Mouse (Mus musculus) forebrain, embryonic 13.5 days (tissue): ENCODE data around the gene Tes. TPM values are rescaled to one million over a fixed set of nuclear protein-coding genes. Genes with fewer than 3 reads are reported as not detected.

Experiments
- ATAC-seq: fragments of 200-750 bp; cut with Nextera tagmentation; 2 replicates; pipeline ENCODE4 v1.8.0; 2017
- H3K27ac ChIP-seq: fragments of 300-500 bp; sonication (generic); 2 replicates; pipeline ENCODE4 v1.5.1; 2015; ENCODE audit warnings: inconsistent platforms, mild to moderate bottlenecking, moderate library complexity
- H3K27me3 ChIP-seq: fragments of 300-500 bp; sonication (generic); 2 replicates; pipeline ENCODE4 v1.6.1; 2015; ENCODE audit warnings: mild to moderate bottlenecking, inconsistent platforms
- H3K36me3 ChIP-seq: fragments of 300-500 bp; sonication (generic); 2 replicates; pipeline ENCODE4 v1.6.1; 2015; ENCODE audit warnings: mild to moderate bottlenecking, inconsistent platforms; ENCODE audit not compliant: poor library complexity, severe bottlenecking
- H3K4me1 ChIP-seq: fragments of 300-500 bp; sonication (generic); 2 replicates; pipeline ENCODE4 v1.6.1; 2015; ENCODE audit warnings: inconsistent platforms
- H3K4me2 ChIP-seq: fragments of 300-500 bp; sonication (generic); 2 replicates; pipeline ENCODE4 v1.6.1; 2015; ENCODE audit warnings: inconsistent platforms, mild to moderate bottlenecking, moderate library complexity
- H3K4me3 ChIP-seq: fragments of 300-500 bp; sonication (generic); 2 replicates; pipeline ENCODE4 v1.5.1; 2015; ENCODE audit warnings: mild to moderate bottlenecking, inconsistent platforms
- H3K9ac ChIP-seq: fragments of 300-500 bp; sonication (generic); 2 replicates; pipeline ENCODE4 v1.6.1; 2015; ENCODE audit warnings: mild to moderate bottlenecking, inconsistent platforms
- H3K9me3 ChIP-seq: fragments of 300-500 bp; sonication (generic); replicated peaks from 2 replicates; pipeline ENCODE4 v1.6.1; 2016; ENCODE audit warnings: inconsistent platforms
- whole genome bisulfite sequencing: fragments of 180-500 bp; shearing (Covaris S2); methylation state at CpG from one replicate; pipeline ENCODE4 v1.1.7; 2015; 5-methylcytosine and 5-hydroxymethylcytosine counted together
- polyA plus RNA-seq: library from polyadenylated mRNA; unstranded; fragments of >200 nt; fragmentation: Nextera tagmentation; extraction: Ambion mirVana; gene quantifications from 2 replicates; pipeline ENCODE4 v1.2.1, GENCODE M21; 2015

Tes gene
- polyA plus RNA-seq, 1 experiment from 2014 or later = 20.1 TPM

DNA sequence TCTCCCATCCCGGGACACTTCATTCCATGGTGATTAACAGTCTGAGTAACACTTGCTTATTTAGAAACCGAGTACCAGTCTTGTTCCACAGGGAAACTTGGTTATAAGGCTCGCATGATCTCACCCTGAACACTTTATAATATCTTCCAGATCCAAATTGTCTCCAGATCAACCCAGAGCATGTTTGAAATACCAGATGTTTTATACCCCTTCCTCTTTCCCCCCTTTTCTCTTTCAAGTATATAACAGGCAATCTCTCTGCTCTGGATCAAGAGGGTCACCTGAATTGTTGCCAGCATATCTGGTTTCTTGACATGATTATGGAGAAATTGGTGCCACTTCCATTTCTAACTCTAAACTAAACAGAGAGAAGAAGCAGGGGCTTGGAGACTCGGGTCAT is 17.3 kb downstream of the Tes start:
- Histone ChIP-seq H3K27me3 (no peaks in the 10 kb centered on the region), H3K9me3 (no peaks in the 10 kb centered on the region), H3K27ac (no peak overlapping the region), H3K4me2 (no peak overlapping the region), H3K36me3 (no peaks in the 10 kb centered on the region), H3K4me1 (peaks cover 5% of the 10 kb centered on the region), H3K9ac (no peak overlapping the region), H3K4me3 (no peak overlapping the region)
- WGBS = 89% methylated on average over 4 of the region's 4 CpGs
- no peak for ATAC-seq

DNA sequence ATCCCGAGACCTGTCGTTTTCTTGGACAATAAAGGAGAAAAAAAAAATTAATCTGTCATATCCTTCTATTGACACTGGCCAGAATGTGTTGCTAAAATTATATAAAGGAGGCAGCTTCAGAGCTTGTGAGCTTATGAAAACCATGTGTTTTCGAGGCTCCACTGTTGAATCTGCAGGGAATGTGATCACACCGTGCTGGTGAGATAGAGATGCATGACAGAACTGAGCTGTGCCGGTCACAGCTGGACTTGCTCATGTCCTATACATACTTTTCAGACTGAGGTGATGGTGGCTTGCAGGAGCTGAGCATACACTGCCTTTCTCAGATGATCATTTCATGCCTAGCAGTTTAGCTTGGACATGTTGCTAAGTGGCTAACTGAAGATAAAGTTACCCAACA is 17.9 kb downstream of the Tes start:
- no peak for ATAC-seq
- WGBS = 90% methylated on average over 5 of the region's 5 CpGs
- H3K27me3 ChIP-seq = no peaks in the 10 kb centered on the region
- H3K36me3 ChIP-seq = no peaks in the 10 kb centered on the region
- H3K4me2 ChIP-seq = no peak overlapping the region
- H3K27ac ChIP-seq = no peak overlapping the region
- no peak overlapping the region for H3K4me3 ChIP-seq
- no peaks in the 10 kb centered on the region for H3K9me3 ChIP-seq
- H3K9ac ChIP-seq = no peak overlapping the region
- peaks cover 1% of the 10 kb centered on the region for H3K4me1 ChIP-seq

DNA sequence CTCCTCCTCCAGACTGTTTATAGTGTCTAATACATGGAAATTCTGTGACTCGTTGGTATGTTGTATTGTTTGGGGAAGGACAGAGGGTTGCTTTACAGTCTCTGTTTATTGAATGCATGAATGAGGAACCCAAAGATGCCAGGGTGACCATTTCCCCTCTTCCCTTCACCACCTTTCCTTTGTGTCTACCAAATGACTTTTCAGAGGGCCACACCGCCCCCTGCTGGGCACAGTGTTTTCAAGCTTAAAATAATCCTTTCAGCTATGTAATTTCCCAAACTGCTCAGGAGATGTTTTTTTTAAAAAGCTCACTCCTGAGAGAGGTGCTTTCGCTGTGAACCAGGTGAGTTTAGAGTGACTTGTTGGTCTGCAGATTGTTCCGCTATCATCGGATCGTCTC is 22.5 kb downstream of the Tes start:
- WGBS = 62% methylated on average over 6 of the region's 6 CpGs
- Histone ChIP-seq H3K4me2 (no peak overlapping the region), H3K4me3 (no peak overlapping the region), H3K9me3 (no peaks in the 10 kb centered on the region), H3K4me1 (no peaks in the 10 kb centered on the region), H3K27me3 (no peaks in the 10 kb centered on the region), H3K9ac (no peak overlapping the region), H3K36me3 (no peaks in the 10 kb centered on the region), H3K27ac (no peak overlapping the region)
- no peak for ATAC-seq

DNA sequence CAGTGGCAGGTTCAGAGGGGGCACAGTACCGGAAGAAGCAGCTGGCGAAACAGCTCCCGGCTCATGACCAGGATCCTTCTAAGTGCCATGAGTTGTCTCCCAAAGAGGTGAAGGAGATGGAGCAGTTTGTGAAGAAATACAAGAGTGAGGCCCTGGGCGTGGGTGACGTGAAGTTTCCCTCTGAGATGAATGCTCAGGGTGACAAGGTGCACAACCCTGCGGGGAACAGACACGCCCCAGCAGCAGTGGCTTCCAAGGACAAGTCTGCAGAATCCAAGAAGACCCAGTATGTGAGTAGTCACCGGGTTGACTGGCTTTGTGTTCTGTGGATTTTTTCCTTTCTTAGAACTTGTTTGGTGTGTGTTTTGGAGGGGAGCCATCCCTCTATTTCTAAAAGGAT is 32.4 kb downstream of the Tes start:
- Histone ChIP-seq H3K4me3 (no peak overlapping the region), H3K9me3 (no peaks in the 10 kb centered on the region), H3K9ac (no peak overlapping the region), H3K27me3 (no peaks in the 10 kb centered on the region), H3K27ac (no peak overlapping the region), H3K4me2 (no peak overlapping the region), H3K36me3 (peaks cover 4% of the 10 kb centered on the region; the same call in 1 of the 2 replicates), H3K4me1 (peaks cover 3% of the 10 kb centered on the region; the same call in 1 of the 2 replicates)
- no peak for ATAC-seq
- 88% methylated on average over 8 of the region's 8 CpGs for WGBS

DNA sequence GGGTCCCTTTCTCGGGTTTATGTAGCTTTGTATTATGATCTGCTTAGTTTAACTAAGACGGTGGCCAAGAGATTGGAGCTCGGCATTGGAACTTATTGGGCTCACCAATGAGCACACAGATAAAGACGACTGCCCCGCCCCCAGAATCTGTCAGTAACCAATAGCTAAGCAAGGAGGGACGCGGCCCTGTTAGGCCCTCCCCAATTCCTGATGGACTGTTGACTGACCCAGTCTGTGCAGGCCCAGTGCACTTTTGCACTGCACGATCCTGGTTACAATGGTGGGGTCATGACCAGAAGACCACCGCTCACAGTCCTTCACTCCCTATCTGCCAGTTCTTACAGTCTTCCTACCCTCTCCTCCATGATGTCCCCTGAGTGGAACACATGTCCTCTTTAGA is 33.6 kb downstream of the Tes start:
- H3K4me3 ChIP-seq = no peak overlapping the region
- 90% methylated on average over 9 of the region's 9 CpGs for WGBS
- ATAC-seq = no peak
- H3K27ac ChIP-seq = no peak overlapping the region
- no peak overlapping the region for H3K9ac ChIP-seq
- H3K4me2 ChIP-seq = no peak overlapping the region
- peaks cover 4% of the 10 kb centered on the region; the same call in 1 of the 2 replicates for H3K36me3 ChIP-seq
- no peaks in the 10 kb centered on the region for H3K9me3 ChIP-seq
- no peaks in the 10 kb centered on the region for H3K27me3 ChIP-seq
- H3K4me1 ChIP-seq = no peaks in the 10 kb centered on the region

DNA sequence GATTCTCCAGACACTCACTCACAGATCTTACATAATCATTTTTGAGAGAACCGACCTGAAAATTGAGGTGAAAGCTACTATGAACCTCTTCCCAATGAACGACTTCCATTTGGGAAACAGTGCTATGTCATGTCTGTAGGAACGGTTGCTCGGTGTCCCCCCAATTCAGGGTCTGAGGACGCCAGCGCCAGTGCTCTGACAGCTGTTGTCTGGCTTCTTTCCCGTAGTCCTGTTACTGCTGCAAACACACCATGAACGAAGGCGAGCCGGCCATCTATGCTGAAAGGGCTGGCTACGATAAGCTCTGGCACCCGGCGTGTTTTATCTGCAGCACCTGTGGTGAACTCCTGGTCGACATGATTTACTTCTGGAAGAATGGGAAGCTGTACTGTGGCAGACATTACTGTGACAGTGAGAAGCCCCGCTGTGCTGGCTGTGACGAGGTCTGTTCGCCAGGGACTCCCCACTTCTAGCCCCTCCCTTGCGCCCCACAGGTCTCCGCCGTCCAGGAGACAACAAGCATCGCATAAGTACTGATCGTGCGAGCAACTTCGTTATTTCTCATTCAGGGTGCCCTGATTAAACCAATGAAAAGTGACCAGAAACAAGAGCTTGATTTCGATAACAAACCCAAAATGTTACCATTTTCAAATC is 34.7 kb downstream of the Tes start:
- ATAC-seq = no peak
- no peaks in the 10 kb centered on the region for H3K9me3 ChIP-seq
- no peak overlapping the region for H3K27ac ChIP-seq
- H3K36me3 ChIP-seq = peaks cover 4% of the 10 kb centered on the region; the same call in 1 of the 2 replicates
- no peak overlapping the region for H3K4me3 ChIP-seq
- 74% methylated on average over 25 of the region's 25 CpGs for WGBS
- H3K9ac ChIP-seq = no peak overlapping the region
- H3K4me2 ChIP-seq = no peak overlapping the region
- H3K4me1 ChIP-seq = no peaks in the 10 kb centered on the region
- no peaks in the 10 kb centered on the region for H3K27me3 ChIP-seq

DNA sequence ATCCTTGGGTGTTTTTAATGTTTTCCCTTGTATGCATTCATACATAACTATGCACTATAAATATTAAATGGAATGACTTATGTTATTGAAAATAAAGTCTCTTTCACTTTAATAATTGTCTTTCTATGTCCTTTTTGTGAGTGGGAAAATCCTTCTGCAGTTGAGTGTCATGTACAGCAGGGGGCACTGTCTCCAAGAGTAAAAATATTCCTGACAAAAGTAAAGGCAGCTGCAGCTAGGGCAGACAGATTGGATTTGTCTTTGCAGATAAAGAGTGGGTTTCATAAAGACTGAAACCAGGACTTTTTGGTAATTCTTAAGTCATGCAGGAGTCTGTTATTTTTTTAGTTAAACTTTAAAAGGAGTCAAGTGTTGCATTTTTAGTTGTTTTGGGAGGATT is 40.8 kb downstream of the Tes start:
- no peaks in the 10 kb centered on the region for H3K9me3 ChIP-seq
- H3K36me3 ChIP-seq = 0 out of 2 replicates have a peak, but pooled peaks cover 4% of the 10 kb centered on the region
- no peak overlapping the region for H3K9ac ChIP-seq
- no peak overlapping the region for H3K4me2 ChIP-seq
- H3K27ac ChIP-seq = no peak overlapping the region
- no peaks in the 10 kb centered on the region for H3K27me3 ChIP-seq
- ATAC-seq = no peak; the same call in 1 of the 2 replicates
- H3K4me1 ChIP-seq = no peaks in the 10 kb centered on the region
- no peak overlapping the region for H3K4me3 ChIP-seq

DNA sequence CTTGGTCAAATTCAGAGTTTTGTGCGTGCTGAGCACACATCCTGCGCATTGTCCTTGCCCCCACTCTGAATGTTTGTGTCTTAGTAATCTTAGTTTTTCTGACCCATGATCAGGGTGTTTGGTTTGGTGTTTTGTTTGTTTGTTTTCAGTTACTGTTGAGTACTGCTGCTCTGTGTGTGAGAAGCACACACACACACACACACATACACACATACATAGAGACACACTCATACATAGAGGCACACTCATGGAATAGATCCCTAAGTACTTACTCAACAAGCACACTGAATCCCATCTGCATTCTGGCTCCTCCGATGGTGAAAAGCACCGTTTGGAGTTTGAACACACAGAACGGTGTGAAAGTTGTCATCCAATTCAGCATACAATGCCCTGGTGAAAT is 41.5 kb downstream of the Tes start:
- Histone ChIP-seq H3K4me1 (no peaks in the 10 kb centered on the region), H3K4me2 (no peak overlapping the region), H3K9me3 (no peaks in the 10 kb centered on the region), H3K9ac (no peak overlapping the region), H3K27me3 (no peaks in the 10 kb centered on the region), H3K27ac (no peak overlapping the region), H3K4me3 (no peak overlapping the region), H3K36me3 (0 out of 2 replicates have a peak, but pooled peaks cover 2% of the 10 kb centered on the region)
- 90% methylated on average over 5 of the region's 5 CpGs for WGBS
- ATAC-seq = no peak

DNA sequence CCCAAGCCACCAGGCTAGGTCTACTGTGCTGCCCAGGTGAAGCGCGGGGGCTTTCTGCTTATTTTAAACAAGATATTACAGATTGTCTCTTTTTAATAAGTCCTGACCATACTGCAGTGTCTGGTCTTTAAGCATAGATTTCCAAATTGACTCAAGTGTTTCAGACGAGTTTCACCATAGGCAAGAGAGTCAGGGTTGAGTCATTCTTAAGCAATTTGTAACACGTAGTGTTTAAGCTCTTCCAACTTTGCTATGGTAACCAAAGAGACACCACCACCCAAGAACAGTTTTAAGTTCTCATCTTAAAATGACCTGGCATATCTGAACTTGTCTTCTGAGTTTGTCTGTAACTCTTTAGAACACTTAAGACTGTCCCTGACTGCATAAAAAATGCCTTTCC is 44.3 kb downstream of the Tes start:
- Histone ChIP-seq H3K36me3 (no peaks in the 10 kb centered on the region), H3K4me1 (no peaks in the 10 kb centered on the region), H3K4me3 (no peak overlapping the region), H3K4me2 (no peak overlapping the region), H3K27ac (no peak overlapping the region), H3K27me3 (no peaks in the 10 kb centered on the region), H3K9ac (no peak overlapping the region), H3K9me3 (no peaks in the 10 kb centered on the region)
- no peak for ATAC-seq
- WGBS = 82% methylated on average over 4 of the region's 4 CpGs

DNA sequence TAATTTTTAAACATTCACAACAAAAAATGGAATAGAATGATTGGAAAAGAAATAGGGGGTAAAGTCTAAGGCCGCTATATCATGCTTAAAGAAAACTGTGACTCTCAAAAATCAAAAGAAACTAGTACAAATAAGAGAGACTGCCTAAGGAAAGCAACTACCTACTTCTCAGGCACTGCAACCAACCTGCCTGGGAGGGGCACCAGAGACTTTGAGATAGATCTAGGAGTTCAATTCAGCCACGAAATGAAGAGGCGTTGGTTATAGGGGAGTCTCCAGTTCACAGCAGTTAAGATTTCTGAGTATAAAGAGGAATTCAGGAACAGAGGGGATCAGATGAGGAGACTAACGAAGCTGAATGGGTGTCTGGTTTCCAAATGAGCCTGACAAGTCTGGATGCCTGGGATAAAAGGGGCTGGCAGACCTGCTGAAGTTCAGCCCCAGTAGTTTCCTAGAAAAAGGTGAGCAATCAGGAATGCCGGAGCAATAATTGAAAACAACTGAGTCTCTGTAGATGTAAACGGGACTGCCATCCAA is 45.7 kb downstream of the Tes start:
- no peaks in the 10 kb centered on the region for H3K4me1 ChIP-seq
- H3K9me3 ChIP-seq = no peaks in the 10 kb centered on the region
- no peaks in the 10 kb centered on the region for H3K36me3 ChIP-seq
- WGBS = 50% methylated on average over 6 of the region's 6 CpGs
- no peak overlapping the region for H3K27ac ChIP-seq
- no peaks in the 10 kb centered on the region for H3K27me3 ChIP-seq
- H3K4me3 ChIP-seq = no peak overlapping the region
- no peak for ATAC-seq
- H3K9ac ChIP-seq = no peak overlapping the region
- no peak overlapping the region for H3K4me2 ChIP-seq

DNA sequence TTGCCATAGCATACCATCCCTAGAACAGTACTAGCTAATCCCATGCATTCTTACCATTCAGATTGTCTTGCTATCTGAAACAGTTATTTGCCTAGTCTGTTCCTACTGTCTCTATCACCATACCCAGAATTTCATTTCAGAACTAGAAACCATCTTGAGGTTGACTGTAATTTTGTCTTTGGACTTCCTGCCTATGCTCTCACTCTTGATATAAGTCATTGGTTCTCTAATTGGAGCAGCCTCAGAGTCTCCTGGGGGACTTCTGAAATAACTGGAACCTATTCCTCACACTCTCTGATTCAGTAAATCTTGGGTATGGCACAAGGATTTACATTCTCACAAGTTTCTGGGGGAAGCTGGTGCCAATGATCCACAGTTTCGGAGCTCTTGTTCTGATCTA is 47.1 kb downstream of the Tes start:
- Histone ChIP-seq H3K4me3 (no peak overlapping the region), H3K27ac (no peak overlapping the region), H3K4me1 (no peaks in the 10 kb centered on the region), H3K9me3 (no peaks in the 10 kb centered on the region), H3K9ac (no peak overlapping the region), H3K36me3 (no peaks in the 10 kb centered on the region), H3K27me3 (no peaks in the 10 kb centered on the region), H3K4me2 (no peak overlapping the region)
- 90% methylated on average over 1 of the region's 1 CpGs for WGBS
- no peak for ATAC-seq

DNA sequence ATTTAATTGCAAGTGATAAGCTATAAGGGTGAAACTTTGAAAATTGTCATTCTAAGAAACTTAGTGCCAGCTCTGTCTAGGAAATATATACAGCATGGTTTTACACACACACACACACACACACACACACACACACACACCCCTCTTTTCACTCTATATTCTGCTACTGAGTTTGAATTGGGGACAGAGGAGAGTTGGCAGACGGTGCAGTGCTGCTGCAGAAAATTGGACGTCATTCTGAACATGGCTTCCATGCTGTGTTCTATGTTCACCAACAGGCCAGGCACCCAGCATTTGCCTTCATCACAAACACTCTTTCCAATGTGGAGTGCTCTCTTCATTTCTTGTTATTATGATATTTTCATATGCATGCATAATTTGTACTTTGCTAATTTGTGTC is 48.0 kb downstream of the Tes start:
- WGBS = 80% methylated on average over 2 of the region's 2 CpGs
- no peak overlapping the region for H3K27ac ChIP-seq

DNA sequence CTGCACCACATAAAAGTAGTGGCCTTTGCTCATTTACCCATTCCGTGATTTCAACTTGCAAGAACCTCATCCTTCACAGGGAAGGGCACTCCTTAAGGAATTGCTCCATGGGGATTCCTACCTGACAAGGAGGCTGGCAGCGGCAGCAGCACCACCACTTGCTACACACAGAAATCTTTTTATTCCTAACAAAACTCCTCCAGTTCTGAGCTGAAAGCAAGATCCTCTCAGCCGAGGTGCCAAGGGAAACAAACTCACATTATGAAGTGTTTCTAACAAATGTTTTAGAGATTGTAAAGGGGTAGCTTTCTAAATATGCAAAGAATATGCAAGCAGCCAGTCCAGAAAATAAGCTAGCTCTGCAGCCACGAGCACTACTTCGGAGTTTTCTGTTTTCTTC is 49.6 kb downstream of the Tes start:
- no peak for ATAC-seq
- Histone ChIP-seq H3K27ac (no peak overlapping the region), H3K9ac (no peak overlapping the region), H3K9me3 (no peaks in the 10 kb centered on the region), H3K4me2 (no peak overlapping the region), H3K27me3 (no peaks in the 10 kb centered on the region), H3K36me3 (no peaks in the 10 kb centered on the region), H3K4me3 (no peak overlapping the region), H3K4me1 (no peaks in the 10 kb centered on the region)
- 76% methylated on average over 5 of the region's 5 CpGs for WGBS

More for the DNA sequence above, 48.0 kb downstream of the Tes start:
- H3K9ac ChIP-seq = no peak overlapping the region
- H3K36me3 ChIP-seq = no peaks in the 10 kb centered on the region
- H3K27me3 ChIP-seq = no peaks in the 10 kb centered on the region
- no peaks in the 10 kb centered on the region for H3K9me3 ChIP-seq
- ATAC-seq = peak; percentile 30; the same call in 1 of the 2 replicates
- H3K4me1 ChIP-seq = no peaks in the 10 kb centered on the region
- no peak overlapping the region for H3K4me2 ChIP-seq
- H3K4me3 ChIP-seq = no peak overlapping the region
